Mouse (Mus musculus): ENCODE measurements around the gene Il27ra. TPM values are rescaled to one million over a fixed set of nuclear protein-coding genes. Genes with fewer than 3 reads are reported as not detected.
"Not testable (repeated sequence)": the region's sequence is repeated elsewhere in the genome, so short reads cannot be mapped to it uniquely, and the experiment has no call there.

The Il27ra gene
- total RNA-seq, 4 experiments from 2014 or later: 2.7 to 4.5 (median 3.1) TPM

DNA sequence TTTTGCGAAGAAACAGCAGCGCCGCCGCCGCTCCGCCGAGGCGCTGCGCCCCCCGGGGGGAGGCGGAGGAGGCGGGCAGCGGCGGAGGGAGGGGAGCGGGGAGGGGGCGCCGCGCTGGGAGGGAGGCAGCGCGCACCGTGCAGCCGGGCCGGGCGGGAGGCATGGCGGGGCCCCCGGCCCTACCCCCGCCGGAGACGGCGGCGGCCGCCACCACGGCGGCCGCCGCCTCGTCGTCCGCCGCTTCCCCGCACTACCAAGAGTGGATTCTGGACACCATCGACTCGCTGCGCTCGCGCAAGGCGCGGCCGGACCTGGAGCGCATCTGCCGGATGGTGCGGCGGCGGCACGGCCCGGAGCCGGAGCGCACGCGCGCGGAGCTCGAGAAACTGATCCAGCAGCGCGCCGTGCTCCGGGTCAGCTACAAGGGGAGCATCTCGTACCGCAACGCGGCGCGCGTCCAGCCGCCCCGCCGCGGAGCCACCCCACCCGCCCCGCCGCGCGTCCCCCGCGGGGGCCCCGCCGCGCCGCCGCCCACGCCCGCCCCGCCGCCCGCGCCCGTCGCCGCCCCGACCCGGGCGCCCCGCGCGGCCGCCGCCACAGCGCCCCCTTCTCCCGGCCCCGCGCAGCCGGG is 44.8 kb downstream of the Il27ra start, which contains the start of gene Samd1:
Gene Samd1 (plus strand): TSS at position 162 of the 631 bp plus-strand sequence.
- DNase-seq (ENCODE audit: low spot score): no peak

GRCm38 (mm10) chr8:83996567-83997505 is 45.6 kb downstream of the Il27ra start:
- DNase-seq (ENCODE audit: low spot score): peak; percentile 85

DNA sequence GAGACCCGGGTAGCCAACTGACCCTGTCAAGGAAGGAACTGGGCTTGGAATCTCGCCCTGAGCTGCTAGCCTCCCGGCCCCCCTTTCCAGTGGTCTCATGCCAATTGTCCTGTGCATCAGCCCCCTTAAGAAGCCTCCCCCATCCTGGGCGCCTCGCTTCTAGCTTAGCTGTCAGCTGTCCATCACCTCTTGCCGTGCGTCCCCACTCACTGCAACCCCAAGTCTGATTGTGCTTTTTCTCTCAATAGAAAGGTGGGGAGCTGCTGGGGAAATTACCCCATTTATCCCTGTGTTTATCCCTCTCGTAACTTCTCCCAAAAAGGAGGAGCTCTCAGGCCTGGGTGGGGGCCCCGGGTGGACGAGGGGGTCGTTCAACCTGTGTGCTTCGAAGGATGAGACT is 46.4 kb downstream of the Il27ra start:
- DNase-seq (ENCODE audit: low spot score): no peak

- no peak for DNase-seq (ENCODE audit: low spot score)
Measured at GRCm38 (mm10) chr8:83994030-83994429, 48.4 kb downstream of the Il27ra start.

GRCm38 (mm10) chr8:83992488-83992887 is 49.9 kb downstream of the Il27ra start:
- DNase-seq (ENCODE audit: low spot score): no peak

DNA sequence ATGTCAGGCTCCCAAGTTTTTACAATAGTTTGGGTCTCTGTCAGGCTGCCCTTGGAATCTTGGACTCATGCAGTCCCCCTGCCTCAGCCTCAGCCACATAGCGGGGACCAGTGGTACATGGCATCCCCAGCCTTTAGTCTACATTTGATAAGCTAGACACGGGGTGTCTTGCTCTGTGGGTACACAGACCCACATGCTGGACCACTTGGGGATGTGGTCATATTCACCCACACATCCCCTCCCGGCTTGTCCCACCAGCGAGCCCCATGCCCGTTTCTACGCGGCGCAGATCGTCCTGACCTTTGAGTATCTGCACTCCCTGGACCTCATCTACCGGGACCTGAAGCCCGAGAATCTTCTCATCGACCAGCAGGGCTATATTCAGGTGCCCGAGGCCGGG is 52.2 kb downstream of the Il27ra start:
- no peak for DNase-seq (ENCODE audit: low spot score)

GRCm38 (mm10) chr8:83989243-83989642 is 53.1 kb downstream of the Il27ra start:
- no peak for DNase-seq (ENCODE audit: low spot score)

- DNase-seq (ENCODE audit: low spot score): not testable (repeated sequence)
Measured at GRCm38 (mm10) chr8:83983222-83983621, 59.2 kb downstream of the Il27ra start.

DNA sequence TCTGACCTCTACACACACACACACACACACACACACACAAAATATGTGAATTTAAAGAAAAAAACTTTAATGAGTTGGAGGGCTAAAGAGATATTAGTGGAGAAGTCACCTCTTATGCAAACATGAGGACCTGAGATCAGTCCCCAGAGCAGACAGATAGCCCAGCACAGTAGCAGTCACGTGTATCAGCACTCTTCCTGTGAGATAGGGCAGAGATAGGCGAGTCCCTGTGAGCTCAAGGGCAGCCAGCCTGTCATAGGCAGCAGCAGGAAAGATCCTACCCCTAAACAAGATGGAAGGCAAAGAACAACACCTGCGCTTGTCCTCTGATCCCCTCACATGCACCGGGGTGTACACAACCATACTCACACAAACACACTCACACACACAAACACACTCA is 59.9 kb downstream of the Il27ra start:
- no peak for DNase-seq (ENCODE audit: low spot score)

DNA sequence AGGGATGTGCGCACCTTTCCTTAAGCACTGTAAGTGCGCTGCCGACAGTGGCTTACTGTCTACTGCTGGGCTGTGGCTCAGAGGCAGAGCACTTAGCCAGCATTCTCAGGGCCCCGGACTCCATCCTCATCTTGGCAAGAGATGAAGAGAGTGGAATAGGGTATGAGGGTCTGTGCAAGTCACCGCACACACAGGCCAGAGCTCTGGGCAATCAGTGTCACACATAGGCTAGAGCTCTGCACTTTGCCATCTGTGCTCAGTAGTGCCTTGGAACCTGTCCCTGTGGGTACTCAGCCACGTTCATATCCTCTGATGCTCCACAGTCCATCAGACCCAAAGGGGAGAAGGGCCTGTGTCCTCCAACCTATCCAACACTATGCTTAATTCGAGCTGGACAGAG is 60.9 kb downstream of the Il27ra start:
- no peak for DNase-seq (ENCODE audit: low spot score)

DNA sequence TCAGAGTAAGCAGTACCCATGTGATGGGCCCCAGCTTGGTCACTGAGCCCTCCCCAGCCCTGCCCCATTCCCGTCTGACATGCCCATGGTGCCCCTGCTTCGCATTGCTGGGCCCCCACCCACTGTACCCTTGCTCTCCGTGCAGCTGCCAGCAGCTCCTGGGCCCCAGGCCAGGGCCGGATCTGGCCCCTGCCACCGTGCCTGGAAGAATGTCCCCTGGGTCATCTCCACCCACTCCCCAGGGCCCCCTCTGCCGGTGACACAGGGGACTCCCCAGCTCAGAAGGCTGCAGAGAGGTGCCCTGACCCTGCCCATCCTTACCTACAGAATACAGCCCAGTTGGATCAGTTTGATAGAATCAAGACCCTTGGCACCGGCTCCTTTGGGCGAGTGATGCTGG is 61.5 kb downstream of the Il27ra start:
- DNase-seq (ENCODE audit: low spot score): no peak

Small RNAs within 50 kb of the gene (microRNA-seq; reads per million reads assigned to microRNA genes)
- gene Mir1199 (13.4 reads per million, percentile 30 among the genes with 10 or more reads in this experiment), gene Mir709 (not detected), gene Mir8111 (9.2 reads per million, percentile 23 among the genes with 10 or more reads in this experiment)

Other genes with a start within 250 kb of the Il27ra start
- 10 to 100 TPM; 10.8 to 17.6 (median 14.2) TPM for gene Adgrl1, start 142.5 kb downstream of the Il27ra start, total RNA-seq (2022)
- gene Gm10644, start 87.4 kb downstream of the Il27ra start, total RNA-seq (2022): 1 to 10 TPM; 1.3 to 2.5 (median 1.9) TPM
- gene Asf1b, start 87.1 kb downstream of the Il27ra start, total RNA-seq (2022): 1 to 10 TPM in 3 of 4 experiments, under 1 TPM in 1; 0.81 to 2.4 (median 1.7) TPM
- 100 to 1,000 TPM; 314 to 382 (median 360) TPM for gene Prkaca, start 69.6 kb downstream of the Il27ra start, total RNA-seq (2022)
- 10 to 100 TPM; 26.4 to 28.5 (median 27.2) TPM for gene Samd1, start 44.9 kb downstream of the Il27ra start, total RNA-seq (2022)
- under 1 TPM in 3 of 4 experiments, not detected in 1; 0.25 to 0.50 (median 0.33) TPM for gene 1700067K01Rik, start 41.1 kb downstream of the Il27ra start, total RNA-seq (2022)
- 1 to 10 TPM; 1.6 to 4.0 (median 3.2) TPM for gene 2210011C24Rik, start 30.4 kb downstream of the Il27ra start, total RNA-seq (2022)
- gene Palm3, start 21.1 kb downstream of the Il27ra start, total RNA-seq (2022): under 1 TPM; 0.11 to 0.41 (median 0.23) TPM
- gene Rln3, start 2.4 kb upstream of the Il27ra start, total RNA-seq (2022): not detected
- 1 to 10 TPM; 4.6 to 7.5 (median 5.4) TPM for gene Gm10643, start 22.5 kb upstream of the Il27ra start, total RNA-seq (2022)
- 10 to 100 TPM in 1 of 4 experiments, 1 to 10 TPM in 3; 6.7 to 10.0 (median 9.2) TPM for gene Rfx1, start 24.2 kb upstream of the Il27ra start, total RNA-seq (2022)
- 1 to 10 TPM; 6.3 to 8.2 (median 8.0) TPM for gene Dcaf15, start 62.2 kb upstream of the Il27ra start, total RNA-seq (2022)
- gene Podnl1, start 83.4 kb upstream of the Il27ra start, total RNA-seq (2022): under 1 TPM in 2 of 4 experiments, not detected in 2; 0.11 TPM
- gene Cc2d1a, start 105.3 kb upstream of the Il27ra start, total RNA-seq (2022): 10 to 100 TPM; 10.9 to 14.6 (median 12.3) TPM
- gene 4930432K21Rik, start 105.4 kb upstream of the Il27ra start, total RNA-seq (2022): 1 to 10 TPM in 1 of 4 experiments, under 1 TPM in 3; 0.17 to 1.2 (median 0.31) TPM
- 1 to 10 TPM in 3 of 4 experiments, under 1 TPM in 1; 0.98 to 1.7 (median 1.5) TPM for gene Nanos3, start 142.6 kb upstream of the Il27ra start, total RNA-seq (2022)
- gene Zswim4, start 194.5 kb upstream of the Il27ra start, total RNA-seq (2022): 1 to 10 TPM; 6.6 to 8.0 (median 7.2) TPM
- 100 to 1,000 TPM; 165 to 232 (median 189) TPM for gene D8Ertd738e, start 207.1 kb upstream of the Il27ra start, total RNA-seq (2022)
- 10 to 100 TPM; 10.5 to 15.0 (median 12.5) TPM for gene Mri1, start 214.7 kb upstream of the Il27ra start, total RNA-seq (2022)
- gene Ccdc130, start 227.8 kb upstream of the Il27ra start, total RNA-seq (2022): 10 to 100 TPM in 2 of 4 experiments, 1 to 10 TPM in 2; 7.5 to 12.3 (median 9.8) TPM

Measured in heart, adult 8-10 months (tissue).